Mouse (Mus musculus) cerebellum, adult 9-11 months (tissue): ENCODE measurements around the gene Serpinh1.
"Not testable (repeated sequence)": the region's sequence is repeated elsewhere in the genome, so short reads cannot be mapped to it uniquely, and the experiment has no call there.

Experiments
- DNase-seq: peaks from one replicate; pipeline ENCODE4 v3.0.0; 2022

Gene Serpinh1

DNA sequence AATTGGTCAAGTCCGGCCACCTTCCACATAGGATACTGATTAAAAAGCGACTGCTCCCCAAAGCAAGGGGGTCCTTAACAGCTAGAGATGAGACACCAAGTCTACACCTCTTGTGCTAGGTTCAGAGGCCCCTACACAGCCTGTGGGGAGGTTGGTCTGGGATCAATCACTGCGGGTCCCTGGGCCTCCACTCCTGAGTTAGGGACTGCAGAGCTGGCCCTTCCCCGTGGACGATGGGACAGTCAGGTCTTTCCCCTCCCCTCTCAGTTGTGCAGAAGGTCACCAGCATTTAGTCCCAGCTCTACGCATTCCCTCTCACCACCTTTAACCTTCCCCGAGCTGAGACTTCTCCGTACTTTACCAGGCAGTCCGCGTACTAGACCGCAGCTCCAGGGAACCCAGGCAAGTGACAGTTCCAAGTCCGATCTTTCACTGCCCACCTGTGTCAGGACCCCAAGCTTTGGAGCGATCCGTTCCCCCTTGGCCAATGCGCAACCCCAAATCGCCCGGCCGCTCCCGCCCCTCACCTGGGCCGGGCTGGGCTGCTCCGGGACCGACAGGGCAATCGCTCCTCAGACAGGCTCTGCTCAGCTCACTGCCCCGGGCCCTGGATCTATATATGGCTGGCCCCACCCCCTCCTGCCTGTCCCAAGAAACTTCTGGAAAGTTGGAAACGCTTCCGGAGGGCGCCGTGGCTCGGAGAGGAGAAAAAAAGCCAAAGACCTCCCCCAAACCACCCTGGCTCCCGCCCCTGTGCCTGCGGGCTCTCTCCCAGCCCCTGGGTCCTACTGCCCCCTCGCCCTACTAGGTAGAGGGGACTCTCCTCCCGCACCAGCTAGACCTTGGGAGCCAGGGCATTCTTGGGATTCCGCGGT, at the start of gene Serpinh1:
TSS of gene Serpinh1 (minus strand) at position 714 of the 875 bp plus-strand sequence.
- DNase-seq, result peak; percentile 30

DNA sequence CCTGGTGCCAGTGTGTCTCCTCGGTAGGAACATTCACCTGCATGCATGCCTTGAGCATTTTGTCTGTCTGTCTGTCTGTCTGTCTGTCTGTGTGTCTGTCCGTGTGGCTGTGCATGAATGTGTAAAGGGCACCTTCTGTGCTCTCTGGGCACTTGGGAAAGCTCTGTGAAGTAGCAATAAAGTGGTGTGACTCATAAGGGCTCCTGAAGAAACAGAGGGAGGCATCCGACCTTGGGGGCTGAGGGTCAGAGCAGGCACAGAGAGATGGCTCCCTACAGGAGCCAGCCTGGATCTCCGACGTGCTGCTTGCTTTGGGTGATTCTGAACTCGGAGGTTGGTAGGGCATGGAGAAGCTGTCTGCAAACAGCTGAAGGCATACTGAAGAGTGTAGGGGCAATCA, 49.4 kb upstream of the Serpinh1 start:
- DNase-seq, result no peak

DNA sequence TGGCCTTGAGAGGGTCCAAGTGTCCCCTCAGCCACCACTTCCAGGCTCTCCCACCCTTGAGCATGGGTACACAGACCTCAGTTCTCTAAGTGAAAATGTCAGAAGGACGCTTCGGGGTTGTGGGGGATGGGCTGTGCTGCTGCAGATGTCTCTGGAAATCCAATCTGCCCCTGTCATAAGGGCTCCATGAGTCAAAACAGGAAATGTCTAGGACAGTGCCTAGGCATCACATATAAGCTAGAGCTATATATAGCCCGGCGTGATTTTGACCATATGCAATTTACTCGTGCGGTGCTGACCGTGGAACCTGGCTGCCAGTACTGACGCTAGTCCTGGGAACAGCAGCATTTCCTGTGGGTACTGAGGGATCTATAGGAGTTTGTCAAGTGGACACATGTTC, 48.3 kb upstream of the Serpinh1 start:
- no peak for DNase-seq

DNA sequence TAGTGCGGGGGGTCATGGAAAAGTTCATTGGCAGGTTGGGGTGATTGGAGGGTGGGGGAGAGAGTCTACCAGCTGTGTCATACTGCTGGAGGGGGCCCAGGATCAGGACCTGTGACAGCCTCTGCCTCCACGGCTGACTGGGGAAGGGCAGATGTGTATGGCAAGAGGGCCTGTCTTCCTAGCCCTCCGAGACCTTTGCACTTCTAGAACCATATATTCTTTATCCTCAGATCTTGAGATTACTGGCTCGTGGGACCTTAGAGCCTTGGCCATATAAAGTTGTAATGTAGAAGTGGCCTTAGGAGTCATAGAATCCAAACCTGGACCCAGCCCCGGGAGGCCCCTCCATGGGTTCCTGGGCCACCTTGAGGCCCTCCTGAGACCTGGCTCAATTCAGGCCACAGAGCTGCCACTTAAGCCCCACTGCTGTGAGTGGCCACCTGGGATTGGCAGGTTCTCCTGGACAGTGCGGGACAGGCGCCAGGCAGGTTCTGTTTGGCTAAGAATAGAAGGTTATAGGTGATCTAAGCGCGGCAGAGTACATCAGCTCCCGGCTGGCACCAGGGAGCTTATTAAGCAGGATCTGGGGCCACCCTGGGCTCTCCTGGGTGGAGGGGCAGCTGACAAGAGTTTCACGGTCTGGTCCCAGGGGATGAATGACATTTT, 44.1 kb upstream of the Serpinh1 start:
- DNase-seq, result peak; percentile 81

DNA sequence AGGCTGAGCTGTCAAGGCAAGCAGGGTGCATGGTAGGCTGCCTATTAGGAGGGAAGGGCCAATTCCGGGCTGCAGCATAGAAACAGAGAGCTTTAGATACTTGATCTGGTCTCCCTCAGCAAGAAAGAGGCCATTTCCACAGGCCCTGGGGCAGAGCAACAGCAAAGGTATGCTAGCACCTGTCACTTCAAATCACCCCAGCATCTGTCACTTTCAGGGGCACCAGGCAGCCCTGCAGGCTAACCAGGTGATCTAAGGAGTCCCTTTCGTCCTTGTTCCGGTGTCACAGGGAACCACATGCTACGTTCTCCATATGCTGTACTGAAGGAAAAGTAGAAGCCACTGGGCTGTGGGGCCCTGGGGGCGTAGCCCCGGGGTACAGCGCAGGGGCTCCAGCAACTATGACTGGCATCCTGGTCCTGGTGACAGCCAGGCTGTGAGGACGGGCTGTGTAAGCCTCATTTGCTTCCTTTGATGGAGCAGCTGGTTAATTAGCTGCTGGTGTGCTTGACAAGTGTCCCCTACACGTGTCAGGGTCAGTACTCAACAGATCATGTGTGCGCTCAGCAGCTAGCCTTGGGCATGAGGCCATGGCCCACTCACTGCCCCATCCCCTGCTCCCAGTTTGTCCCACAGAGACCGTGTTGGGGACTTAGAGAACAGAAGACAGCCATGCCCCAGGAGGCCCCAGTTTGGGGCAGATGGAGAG, 43.0 kb upstream of the Serpinh1 start:
- DNase-seq, result peak; percentile 59

DNA sequence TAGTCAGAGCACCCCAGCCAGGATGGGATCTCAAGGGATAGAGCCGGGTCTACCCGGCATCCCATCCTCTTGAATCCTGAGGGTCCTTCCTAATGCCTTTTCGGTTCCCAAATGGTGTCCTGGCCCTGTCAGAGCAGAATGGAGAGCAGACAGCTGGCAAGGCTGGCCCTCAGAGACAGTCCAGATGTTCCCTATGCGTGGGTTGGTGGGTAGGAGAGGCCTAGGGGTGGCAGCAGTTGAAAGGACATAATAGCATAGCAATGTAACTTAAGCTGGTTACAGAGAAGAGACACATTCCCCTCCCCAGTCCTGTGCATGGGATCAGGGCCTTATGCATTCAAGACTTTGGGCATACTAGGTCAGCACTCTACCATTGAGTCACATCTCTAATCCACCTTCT, 42.3 kb upstream of the Serpinh1 start:
- DNase-seq, result no peak

DNA sequence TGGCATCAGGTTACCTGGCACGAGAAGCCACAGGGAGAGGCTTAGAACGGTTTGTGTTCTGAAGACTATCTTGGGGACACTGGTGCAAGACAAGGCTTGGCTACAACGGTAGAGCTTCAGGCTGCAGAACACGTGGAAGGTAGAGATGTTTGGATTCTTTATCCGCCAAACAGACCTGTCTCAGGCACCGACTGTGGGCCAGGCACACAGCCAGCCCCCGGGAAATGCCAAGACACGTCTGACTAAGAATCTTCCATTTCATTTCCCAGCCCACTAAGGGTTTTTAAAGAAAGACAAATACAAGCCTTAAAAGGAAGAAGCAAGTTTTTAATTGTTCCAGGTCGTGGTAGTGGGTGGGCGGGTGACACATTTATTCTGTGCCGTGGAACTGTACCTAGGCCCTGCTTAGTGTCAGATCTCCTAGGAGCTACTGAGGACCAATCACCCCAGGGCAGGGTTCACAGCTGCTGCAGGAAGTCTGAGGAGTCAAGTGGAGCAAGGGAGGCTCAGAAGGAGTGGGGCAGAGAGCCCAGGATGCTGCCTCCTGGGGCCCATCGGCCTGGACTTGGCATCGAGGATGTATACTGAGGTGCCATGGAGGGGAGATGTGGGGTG, 40.8 kb upstream of the Serpinh1 start:
- peak; percentile 65 for DNase-seq

DNA sequence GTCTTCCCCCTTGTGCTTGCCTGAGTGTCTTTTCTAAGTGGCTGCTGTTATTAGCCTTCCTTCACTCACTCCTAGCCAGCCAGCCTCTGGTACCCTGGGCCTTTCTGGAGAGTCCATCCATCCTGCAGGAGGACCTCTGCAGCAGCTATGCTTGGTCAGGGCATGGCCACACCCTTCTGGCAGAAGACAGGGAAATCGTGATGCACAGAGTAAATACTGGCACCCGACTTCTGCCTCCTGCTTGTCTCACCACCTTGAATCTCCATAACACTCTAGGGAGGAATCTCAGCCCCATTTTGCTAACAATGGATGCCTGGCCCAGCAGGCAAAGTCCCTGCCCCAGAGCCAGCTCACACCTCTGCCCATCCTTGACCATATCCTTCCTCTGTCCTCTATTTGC, 39.7 kb upstream of the Serpinh1 start:
- DNase-seq, result peak; percentile 29

DNA sequence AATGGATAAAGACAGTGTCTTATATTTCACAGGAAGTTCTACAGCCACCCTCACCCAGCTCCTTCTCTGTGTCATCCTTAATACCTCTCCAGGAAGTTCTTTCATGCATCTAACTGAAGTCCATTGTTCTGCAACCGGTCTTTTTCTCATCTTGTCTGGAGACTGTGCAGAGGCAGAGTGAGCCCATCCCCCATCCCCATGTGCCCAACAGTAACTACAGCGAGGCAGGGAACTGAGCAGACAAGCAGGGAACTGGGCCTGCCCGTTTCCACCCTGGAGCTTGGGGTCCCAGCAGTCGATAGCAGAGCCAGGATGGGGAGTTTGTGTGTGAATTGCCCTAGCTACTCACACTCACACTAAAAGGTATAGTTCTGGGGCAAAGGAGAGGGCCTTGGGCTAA, 37.5 kb upstream of the Serpinh1 start:
- DNase-seq, result peak; percentile 31

DNA sequence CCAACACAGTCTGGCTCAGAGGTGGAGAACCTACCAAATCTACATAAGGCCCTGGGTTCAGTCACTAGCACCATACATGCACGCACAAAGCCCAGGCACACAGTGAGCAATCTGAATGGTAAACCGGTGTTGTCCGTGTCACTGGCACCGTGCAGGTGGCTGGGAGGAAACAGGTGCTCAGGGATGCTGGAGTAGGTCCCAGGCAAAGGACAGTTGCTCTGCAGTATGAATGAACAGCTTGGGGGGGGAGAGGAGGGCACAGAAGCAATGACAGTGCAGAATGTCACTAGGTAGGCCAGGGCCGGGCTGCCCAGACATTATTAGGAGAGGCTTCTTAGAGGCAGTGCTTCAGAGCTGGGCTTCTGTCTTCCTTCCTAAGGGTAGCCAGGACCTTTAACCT, 34.3 kb upstream of the Serpinh1 start:
- peak; percentile 84 for DNase-seq

DNA sequence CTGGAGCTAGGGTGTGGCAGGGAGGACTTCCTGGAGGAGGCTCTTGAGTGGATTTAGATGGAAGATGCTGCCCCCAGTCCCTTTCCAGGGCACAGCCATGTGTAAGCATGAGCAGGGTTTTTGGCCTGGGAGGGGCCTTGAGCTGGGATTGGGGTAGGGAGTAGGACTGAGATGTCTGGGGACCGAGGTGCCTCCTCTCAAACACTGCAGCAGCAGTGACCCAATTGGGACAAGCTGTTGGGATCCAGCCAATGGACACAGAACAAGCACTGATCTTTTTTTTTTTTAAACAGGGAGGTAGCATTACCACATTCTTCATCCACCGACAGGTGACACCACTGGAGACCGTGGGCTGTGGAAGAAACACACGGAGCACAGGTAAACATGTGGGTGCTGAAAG, 33.8 kb upstream of the Serpinh1 start:
- peak; percentile 64 for DNase-seq

DNA sequence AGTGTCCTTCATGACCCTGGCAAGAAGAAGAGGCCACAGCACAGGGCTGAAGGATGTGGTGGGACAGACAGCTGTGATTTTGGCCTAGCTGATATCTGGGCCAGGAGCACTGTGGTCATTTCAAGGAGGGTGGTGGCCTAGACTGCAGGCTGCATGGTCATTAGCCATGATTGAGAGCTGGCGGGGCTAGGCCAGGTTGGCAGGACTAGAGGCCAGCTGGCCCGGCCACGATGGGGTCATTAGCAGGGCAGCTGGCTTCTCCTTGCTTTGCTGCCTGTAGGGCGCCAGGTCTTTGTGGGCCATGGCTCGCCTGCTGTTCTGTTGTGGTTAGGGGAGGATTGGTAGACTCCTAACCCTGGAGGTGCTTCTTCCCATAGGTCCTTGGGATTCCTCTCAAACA, 33.0 kb upstream of the Serpinh1 start:
- DNase-seq, result peak; percentile 84

DNA sequence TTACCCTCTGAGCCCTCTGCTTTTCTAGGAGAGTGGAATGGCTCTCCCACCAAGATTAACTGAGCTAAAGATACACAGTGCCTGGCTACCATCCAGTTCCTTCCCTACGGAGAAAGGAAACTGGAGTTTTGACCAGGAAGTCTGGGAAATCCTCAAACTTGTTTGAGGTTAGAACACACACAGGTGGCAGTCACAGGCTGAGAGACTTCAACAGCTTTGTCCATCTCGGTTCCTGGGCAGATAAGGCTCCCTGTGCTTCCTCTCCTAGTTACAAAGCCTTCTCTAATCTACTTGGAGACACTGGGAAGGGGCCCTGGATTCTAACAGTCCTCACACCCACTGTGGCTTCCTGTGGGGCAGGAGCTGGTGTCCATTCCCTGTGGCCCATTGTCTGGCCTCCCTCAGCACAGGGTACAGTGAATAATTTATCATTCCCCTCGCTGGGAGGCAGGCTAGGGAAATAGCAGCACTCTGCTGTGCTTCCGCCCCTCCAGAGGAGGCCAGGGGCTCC, 31.1 kb upstream of the Serpinh1 start:
- peak; percentile 39 for DNase-seq

DNA sequence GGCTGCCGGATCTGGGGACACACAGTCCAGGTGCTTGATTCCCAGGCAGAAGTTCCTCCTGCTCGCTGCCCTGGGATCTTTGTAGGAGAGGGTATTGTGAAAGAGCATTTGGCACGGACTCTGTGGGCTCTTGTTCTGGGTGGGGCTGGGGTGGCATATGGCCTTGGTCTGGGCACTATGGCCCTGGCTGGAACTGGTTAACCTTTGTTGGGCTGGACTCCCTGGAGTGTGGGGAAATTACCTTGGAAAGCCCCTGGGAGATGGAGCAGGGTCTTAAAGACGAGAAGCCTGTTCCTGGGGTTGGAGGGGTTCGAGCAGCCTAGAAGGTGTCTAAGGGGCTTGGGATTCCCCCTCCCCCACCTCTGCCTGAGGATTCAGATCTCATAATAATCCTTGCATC, 30.2 kb upstream of the Serpinh1 start:
- DNase-seq, result peak; percentile 68

DNA sequence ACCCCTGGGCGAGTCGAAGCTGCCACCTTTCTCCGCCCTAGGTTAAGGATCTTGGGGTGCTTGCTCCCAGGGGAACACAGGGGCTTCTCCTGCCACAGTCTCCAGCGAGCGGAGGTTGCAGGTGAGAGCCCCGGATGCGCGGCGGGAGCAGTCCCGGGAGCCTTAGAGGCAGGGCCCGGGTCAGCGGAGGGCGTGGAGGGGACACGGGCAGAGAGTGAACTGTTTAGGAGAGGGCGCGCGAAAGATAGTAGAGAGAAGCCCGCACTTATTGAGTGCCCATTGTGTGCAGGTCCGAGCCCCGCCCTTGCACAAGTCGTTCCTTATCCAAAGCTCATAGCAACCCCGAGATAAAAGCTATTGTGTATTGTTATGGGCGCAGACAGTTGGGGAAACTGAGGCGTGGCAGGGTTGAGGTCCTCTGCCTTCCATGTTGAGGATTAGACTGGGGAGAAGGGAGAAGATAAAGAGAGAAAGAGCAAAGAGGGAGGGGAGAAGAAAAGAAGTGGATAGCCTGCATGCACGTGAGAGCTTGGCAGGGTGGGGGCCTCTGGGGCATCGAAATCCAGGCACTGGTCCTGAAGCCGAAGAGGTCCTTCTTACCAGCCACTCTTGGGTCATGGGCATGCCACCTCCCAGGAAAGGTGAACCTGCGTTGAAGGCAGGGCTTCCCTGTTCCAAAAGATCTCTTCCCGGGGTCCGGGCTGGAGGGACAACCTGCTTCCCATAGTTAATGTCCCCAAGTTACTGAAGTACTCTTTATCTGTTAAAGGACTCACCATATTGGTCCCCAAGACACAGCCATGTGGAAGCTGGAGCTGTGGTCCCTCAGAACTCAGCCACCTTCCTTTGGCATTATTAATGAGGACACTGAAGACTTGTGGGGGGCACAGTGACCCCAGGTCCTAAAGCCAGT, 29.3 kb upstream of the Serpinh1 start:
- DNase-seq, result peak; percentile 57

DNA sequence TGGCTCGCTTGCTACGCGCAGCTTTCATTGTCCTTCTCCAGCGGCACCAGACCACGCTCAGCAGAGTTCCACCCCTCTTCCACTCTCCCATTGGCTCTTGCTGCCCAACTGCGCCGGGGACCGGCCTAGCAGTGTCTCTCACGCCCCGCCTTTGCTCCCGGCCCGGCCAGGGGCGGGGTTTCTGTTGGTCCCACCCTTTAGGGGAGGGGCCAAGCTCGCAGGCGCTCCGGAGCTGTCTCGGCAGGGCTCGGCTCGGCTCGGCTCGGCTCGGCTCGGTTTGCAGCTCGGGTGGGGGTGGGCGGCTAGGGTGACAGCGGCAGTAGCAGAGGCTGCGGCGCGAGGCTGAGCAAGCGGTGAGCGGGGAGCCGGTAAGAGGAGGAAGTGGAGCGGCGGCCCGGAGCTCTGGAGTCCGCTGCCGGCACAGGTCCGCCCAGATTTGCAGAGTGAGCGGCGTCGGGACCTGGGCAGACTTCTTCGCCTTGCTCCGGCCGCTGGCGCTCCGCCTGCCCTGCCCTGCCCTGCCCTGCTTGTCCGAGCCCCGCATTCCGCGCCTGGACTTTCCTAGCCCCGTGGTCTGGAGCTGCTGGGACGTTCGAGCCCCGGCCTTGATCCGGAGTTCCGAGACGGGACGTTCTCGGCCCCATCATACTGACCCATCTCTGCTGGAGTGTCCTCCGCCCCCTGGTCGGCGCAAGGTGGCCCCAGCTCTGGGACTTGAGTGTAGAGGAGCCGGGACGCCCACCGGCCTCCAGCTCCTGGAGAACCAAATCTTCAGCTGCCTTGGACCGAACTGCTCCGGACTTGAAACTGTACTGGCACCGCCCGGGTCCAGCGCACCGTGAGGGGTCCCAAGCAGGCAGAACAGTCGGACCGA, 28.4 kb upstream of the Serpinh1 start, which contains the start of gene Gdpd5:
TSS of gene Gdpd5 (plus strand) at position 201 of the 874 bp plus-strand sequence.
- DNase-seq, result peak; percentile 98

DNA sequence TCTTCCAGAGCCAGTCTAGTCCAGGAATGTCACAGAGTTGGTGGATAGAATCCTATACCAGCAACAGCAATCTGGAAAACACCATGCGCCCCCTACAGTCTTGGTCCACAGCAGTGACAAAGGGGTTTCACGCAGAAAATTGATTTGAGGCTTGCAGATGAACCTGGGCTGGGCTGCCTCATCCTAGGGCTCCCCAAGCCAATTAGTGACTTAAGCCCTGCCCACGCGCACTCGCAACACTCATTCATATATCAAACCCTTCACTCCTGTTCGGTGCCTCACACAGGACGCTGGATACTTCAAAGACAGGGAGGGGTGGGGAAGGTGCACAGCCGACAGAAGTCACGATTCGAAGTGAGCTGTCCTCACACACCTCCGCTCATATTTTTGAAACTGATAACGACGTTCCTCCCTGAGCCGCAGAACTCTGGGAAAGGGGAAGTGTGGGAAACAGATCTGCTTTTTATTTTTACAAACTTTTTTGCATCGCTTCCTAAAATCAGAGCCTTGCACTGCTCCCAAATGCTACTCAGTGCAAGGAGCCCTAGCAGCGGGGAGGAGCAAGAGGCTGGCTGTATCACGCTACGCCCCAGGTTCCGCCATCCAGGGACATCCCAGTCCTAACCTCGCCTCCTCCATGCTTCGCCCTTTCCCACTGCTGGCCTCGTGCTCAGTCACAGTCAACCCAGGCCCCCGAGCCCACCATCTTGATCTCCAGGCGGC, 27.6 kb upstream of the Serpinh1 start:
- DNase-seq, result peak; percentile 65

DNA sequence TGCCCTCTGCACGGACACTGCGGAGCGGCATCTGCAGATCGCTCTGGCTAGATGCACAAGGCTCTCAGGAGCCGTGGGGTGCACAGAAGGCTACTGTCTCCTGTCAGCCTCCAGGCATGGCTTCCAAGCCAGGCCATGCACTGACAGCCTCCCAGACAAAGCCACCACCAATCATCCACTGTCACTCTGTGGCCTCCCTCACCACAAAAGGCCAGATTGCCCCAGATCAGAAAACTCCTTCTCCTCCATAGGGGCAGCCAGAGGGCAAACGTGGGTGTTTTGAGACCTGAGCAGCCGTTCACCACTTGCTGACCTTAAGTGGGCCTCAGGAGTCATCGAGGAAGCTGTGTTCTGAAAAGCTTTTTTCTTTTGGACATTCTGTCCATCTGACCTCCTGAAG, 25.8 kb upstream of the Serpinh1 start:
- peak; percentile 42 for DNase-seq

DNA sequence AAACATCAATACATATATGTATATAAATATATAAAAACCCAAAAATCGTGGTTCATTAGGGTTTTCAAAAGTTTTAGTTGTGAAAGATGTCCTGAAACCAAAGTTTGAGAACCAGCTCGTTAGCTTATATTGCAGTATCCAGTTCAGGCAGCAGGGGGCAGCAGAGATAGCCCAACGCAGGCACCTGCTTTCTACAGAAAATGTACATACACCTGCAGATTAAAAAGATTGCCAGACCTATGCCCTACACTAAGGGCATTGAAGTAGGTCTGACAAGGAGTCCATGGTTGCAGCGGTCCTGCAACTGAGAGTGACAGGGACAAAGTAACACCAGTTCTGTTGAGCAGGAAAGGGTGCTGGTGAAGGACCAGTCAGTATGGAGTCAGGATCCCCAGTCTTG, 22.4 kb upstream of the Serpinh1 start:
- peak; percentile 63 for DNase-seq

DNA sequence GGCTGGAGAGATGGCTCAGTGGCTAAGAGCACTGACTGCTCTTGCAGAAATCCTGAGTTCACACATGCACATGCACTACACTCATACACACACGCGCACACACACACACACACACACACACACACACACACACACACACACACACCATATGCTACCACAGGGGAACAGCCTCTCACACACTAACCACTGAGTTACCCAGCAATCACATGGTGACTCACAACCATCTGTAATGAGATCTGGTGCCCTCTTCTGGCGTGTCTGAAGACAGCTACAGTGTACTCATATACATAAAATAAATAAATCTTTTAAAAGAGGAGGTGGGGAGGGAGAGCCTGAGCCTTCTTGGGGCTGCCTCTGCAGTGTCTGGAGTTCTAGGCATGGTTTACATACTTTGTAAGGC, 21.3 kb upstream of the Serpinh1 start:
- not testable (repeated sequence) for DNase-seq
